Mouse (Mus musculus): ENCODE measurements at regions not wholly inside any gene's neighbourhood (a gene's known extent, or its start where the extent isn't known, plus 50 kb on each side); places are given as distances from the start of the nearest gene placed in this dataset.
"Not testable (repeated sequence)": the region's sequence is repeated elsewhere in the genome, so short reads cannot be mapped to it uniquely, and the experiment has no call there.

- H3K27me3 ChIP-seq; ATAC-seq; POLR2A ChIA-PET; CTCF ChIA-PET; in situ Hi-C loops (cut with MboI; ENCODE audit: low pct_unique_long_range_greater_than_20kb); DNase-seq (ENCODE audit: low read depth, low spot score): not testable (repeated sequence)
Measured at GRCm38 (mm10) chrX:103129347-103129746, 57.1 kb downstream of the Nap1l2 start.

GRCm38 (mm10) chrX:103109181-103109580, 77.3 kb downstream of the Nap1l2 start:
- POLR2A ChIA-PET, result no interaction called here
- DNase-seq (ENCODE audit: low read depth, low spot score) (no peak), ATAC-seq (no peak)
- CTCF ChIA-PET, result no interaction called here
- peak; percentile 40 for TF ChIP-seq CTCF (IDR thresholded peaks at IDR 0.05)
- in situ Hi-C loops (cut with MboI; ENCODE audit: low pct_unique_long_range_greater_than_20kb), result no loop called here
- H3K27me3 ChIP-seq, result peaks cover 19% of the 10 kb centered on the region

- DNase-seq (ENCODE audit: low read depth, low spot score); POLR2A ChIA-PET; in situ Hi-C loops (cut with MboI; ENCODE audit: low pct_unique_long_range_greater_than_20kb); CTCF ChIA-PET: not testable (repeated sequence)
- H3K27me3 ChIP-seq, result peaks cover 13% of the 10 kb centered on the region
- peak; percentile 42 for ATAC-seq
Measured at GRCm38 (mm10) chrX:103067730-103068621, 118.5 kb downstream of the Nap1l2 start.

DNA sequence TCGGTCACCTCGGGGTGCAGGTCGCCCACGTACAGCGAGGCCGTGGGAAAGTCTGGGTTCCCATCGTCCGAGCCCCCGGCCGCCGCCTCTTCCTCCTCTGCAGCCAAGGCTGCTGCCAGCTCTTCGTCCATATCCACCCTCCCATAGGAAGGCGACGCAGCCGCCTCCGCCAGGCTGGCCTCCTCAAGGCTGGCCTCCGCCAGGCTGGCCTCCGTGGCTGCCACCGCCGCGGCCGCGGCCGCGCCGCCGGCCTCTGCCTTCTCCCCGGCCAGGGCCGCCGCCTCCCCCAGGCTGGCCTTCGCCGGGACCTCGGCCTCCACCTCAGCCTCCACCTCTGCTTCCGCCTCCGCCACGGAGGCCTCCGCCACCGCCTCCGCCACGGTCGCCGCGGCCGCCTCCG, 119.3 kb downstream of the Nap1l2 start:
- ATAC-seq; POLR2A ChIA-PET; in situ Hi-C loops (cut with MboI; ENCODE audit: low pct_unique_long_range_greater_than_20kb); CTCF ChIA-PET; DNase-seq (ENCODE audit: low read depth, low spot score): not testable (repeated sequence)
- H3K27me3 ChIP-seq, result peaks cover 13% of the 10 kb centered on the region

DNA sequence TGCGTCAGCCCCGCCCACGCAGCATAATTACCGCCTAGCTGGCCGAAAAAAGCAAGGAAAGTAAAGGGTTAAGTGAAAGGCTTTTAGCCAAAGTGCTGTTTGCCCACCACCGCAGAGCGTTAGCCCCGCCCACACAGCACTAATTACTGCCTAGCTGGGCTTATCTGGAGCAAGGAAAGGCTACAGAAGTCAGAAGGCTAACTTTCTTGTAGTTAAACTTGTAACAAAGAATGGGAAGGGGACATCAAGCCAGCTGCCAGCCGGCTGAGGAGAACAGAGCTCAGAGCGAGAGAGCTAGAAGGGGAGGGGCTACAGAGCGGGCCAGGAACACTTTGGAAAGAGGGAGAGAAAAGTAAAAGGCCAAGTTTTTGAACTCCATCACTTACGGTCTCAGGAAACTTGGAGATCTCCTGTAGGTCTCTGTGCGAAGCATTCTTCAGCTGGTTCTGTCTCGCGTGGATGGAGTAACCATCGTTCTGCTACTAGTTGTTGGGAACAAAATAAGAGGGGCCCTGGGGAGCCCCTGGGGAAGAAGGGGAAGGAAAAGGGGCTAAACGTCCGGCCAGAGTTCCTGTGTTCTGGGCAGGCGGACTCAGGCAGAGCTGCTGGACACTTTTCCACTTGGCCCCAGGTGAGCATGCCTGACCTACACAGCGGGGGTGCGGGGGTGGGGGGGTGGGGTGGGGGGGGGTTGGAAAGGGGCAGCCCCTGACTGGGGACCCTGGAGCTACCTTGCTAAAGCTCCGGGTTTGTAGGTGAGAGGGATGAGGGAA, 98.3 kb downstream of the 1700018G05Rik start:
- ChIA-PET POLR2A (no interaction called here), CTCF (no interaction called here)
- DNase-seq (ENCODE audit: low read depth, low spot score) (no peak), ATAC-seq (no peak)
- H3K27me3 ChIP-seq, result peaks cover 23% of the 10 kb centered on the region
- TF ChIP-seq CTCF (IDR thresholded peaks at IDR 0.05), result no peak
- in situ Hi-C loops (cut with MboI; ENCODE audit: low pct_unique_long_range_greater_than_20kb), result no loop called here

- H3K27me3 ChIP-seq, result peaks cover 27% of the 10 kb centered on the region
- CTCF ChIA-PET; DNase-seq (ENCODE audit: low read depth, low spot score); in situ Hi-C loops (cut with MboI; ENCODE audit: low pct_unique_long_range_greater_than_20kb); POLR2A ChIA-PET; ATAC-seq: not testable (repeated sequence)
Measured at GRCm38 (mm10) chrX:103025495-103025894, 97.3 kb downstream of the 1700018G05Rik start.

- in situ Hi-C loops (cut with MboI; ENCODE audit: low pct_unique_long_range_greater_than_20kb); CTCF ChIA-PET; POLR2A ChIA-PET; DNase-seq (ENCODE audit: low read depth, low spot score): not testable (repeated sequence)
- peak; percentile 4 for ATAC-seq
- H3K27me3 ChIP-seq, result peaks cover 24% of the 10 kb centered on the region
Measured at GRCm38 (mm10) chrX:103013425-103014057, 85.4 kb downstream of the 1700018G05Rik start.

DNA sequence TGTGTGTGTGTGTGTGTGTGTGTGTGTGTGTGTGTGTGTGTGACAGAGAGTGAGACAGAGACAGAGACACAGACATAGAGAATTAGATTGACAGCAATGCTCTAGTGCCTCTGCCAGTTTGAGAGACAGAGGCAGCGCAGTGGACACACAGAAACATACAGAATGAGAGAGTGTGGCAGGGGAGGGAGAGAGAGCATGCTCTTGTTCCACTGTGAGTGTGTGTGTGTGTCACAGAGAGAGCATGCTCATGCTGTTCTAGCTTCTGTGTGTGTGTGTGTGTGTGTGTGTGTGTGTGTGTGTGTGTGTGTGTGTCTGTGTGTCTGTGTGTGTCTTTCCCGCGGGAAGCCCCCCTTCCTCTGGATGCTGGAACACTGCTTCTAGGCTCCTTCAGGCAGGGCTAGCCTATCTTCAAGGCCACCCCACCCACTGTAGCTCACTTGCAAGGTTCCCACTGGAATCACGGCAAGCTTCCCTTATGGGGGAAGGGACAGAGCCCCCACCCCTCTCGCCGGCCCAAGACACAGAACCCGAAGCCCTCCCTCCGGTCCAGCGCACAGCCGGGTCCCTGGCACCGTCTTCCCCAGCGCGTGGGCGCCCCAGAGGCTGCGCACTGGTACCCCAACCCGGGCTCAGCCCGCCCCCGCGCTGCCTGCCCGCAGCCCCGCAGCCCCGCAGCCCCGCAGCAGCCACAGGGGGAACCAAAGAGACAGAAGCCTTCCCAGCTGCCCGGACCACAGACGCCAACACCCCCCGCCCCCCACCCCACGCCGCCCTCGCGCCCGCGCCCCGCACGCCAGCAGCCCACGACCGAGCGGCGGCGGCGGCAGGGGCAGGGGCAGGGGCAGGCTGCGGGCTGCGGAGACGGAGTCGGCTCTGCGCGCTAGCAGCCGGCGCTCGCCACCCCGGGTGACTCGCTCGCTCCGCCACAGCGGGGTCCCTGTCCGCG, 84.4 kb downstream of the 1700018G05Rik start:
- peaks cover 14% of the 10 kb centered on the region for H3K27me3 ChIP-seq
- POLR2A ChIA-PET; DNase-seq (ENCODE audit: low read depth, low spot score); in situ Hi-C loops (cut with MboI; ENCODE audit: low pct_unique_long_range_greater_than_20kb); CTCF ChIA-PET: not testable (repeated sequence)
- peak; percentile 37 for ATAC-seq

DNA sequence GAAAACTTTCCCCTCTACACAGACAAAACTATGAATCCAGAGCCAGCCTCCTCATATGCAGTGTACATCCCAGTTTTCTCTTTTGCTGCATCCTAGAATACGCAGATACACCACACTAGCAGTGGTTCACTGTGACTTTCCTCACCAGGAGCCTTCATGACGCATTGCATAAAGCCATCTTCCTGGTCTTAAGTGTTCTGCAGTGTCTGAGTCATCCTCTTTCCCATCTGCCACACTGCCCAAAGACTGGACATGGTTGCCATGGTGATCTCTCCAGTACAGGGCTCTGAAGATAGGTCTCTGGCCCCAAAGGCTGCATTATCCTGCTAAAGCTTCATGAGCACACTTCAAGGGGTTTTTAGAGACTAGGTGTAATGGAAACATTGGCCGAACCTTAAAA, 65.8 kb downstream of the 1700018G05Rik start:
- ATAC-seq; in situ Hi-C loops (cut with MboI; ENCODE audit: low pct_unique_long_range_greater_than_20kb); POLR2A ChIA-PET: not testable (repeated sequence)

More for the DNA sequence above, 65.8 kb downstream of the 1700018G05Rik start:
- DNase-seq (ENCODE audit: low read depth, low spot score); H3K27me3 ChIP-seq; CTCF ChIA-PET: not testable (repeated sequence)
